Mouse (Mus musculus): ENCODE data around the gene Tpm1. TPM values are rescaled to one million over a fixed set of nuclear protein-coding genes. Genes with fewer than 3 reads are reported as not detected.

The Tpm1 gene
- polyA plus RNA-seq, 1 experiment from 2014 or later: 818 TPM

DNA sequence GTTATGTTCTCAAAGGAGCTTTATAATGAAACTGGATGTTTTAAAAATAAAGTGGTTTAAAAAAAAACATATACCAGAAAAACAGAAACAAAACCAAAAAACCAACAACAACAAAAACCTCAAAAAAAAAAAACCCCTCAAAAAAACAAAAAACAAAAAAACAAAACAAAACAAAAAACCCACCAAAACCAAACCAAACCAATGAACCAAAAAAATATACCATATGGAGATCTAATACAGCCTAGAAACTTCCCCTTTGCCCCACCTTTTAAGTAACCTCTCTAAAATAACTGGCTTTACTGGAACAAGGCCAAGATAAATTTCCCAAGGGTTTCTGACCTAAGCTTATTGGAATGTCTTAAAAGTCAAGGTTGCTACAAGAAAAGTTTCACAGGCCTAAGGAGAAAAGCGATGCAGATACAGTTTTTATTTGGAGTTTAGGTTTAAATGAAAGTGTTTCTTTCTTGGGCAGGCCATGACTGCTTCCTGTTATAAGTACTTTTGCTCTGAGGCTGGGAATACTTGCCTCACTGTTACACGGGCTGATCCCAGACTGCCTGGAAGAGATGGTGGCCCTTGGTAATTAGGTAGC, 12.6 kb downstream of the Tpm1 start:
- H3K36me3 ChIP-seq: peaks cover 92% of the 10 kb centered on the region
- peaks cover 40% of the 10 kb centered on the region for H3K4me1 ChIP-seq
- H3K4me3 ChIP-seq: no peak overlapping the region
- peaks cover 8% of the 10 kb centered on the region for H3K9me3 ChIP-seq
- H3K27me3 ChIP-seq: no peaks in the 10 kb centered on the region
- H3K9ac ChIP-seq: no peak overlapping the region
- 44% methylated on average over 2 of the region's 2 CpGs for WGBS
- no peak overlapping the region for H3K4me2 ChIP-seq
- H3K27ac ChIP-seq: peak overlapping the region; percentile 57; the same call in 1 of the 2 replicates
- no peak for ATAC-seq (ENCODE audit: insufficient number of reproducible peaks, insufficient read depth, low FRiP score, low TSS enrichment, low read depth)

DNA sequence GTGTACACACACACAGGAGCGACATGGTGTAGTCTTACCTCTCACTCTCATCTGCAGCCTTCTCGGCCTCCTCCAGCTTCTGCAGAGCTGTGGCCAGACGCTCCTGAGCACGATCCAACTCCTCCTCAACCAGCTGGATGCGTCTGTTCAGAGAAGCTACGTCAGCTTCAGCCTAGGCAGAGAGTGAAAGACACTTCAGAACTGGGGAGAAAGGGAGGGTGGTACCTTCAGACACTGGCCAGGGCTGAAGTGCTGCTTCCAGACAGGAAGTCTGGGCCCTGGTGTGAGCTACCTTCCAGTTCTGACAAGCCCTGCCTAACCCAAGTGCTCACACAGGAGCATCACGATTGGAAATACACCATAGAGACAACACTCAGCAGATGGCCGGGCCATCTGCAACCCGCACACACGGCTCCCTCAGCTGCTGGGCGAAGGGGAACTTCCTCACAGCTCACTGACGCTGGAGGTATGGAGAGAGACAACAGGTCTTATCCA, 13.2 kb downstream of the Tpm1 start:
- Histone ChIP-seq H3K4me3 (no peak overlapping the region), H3K4me2 (no peak overlapping the region), H3K9ac (no peak overlapping the region), H3K27me3 (no peaks in the 10 kb centered on the region), H3K4me1 (peaks cover 33% of the 10 kb centered on the region), H3K36me3 (peaks cover 96% of the 10 kb centered on the region), H3K27ac (peak overlapping the region; percentile 57; the same call in 1 of the 2 replicates), H3K9me3 (peaks cover 8% of the 10 kb centered on the region)
- ATAC-seq (ENCODE audit: insufficient number of reproducible peaks, insufficient read depth, low FRiP score, low TSS enrichment, low read depth): no peak
- WGBS: 91% methylated on average over 12 of the region's 12 CpGs

DNA sequence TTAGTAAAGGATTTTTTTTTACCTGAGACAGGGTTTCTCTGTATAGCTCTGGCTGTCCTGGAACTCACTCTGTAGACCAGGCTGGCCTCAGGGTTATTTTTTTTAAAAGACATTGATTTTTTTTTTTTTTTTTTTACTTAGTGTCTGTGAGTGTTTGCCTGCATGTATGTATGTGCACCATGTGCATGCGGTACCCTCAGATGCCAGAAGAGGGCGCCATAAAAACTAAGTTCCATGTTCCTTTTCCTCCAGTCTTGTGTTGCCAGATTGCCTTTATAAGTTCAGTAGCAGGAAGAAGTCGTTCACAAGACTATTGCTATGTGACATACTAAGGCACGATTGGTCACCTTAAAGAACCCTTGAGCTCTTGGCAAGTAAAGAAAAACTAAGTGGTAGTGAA, 14.5 kb downstream of the Tpm1 start:
- Histone ChIP-seq H3K27me3 (no peaks in the 10 kb centered on the region), H3K9me3 (peaks cover 8% of the 10 kb centered on the region), H3K27ac (no peak overlapping the region), H3K36me3 (peaks cover 96% of the 10 kb centered on the region), H3K9ac (no peak overlapping the region), H3K4me1 (peaks cover 20% of the 10 kb centered on the region), H3K4me3 (no peak overlapping the region), H3K4me2 (no peak overlapping the region)
- WGBS: 91% methylated on average over 4 of the region's 4 CpGs
- no peak for ATAC-seq (ENCODE audit: insufficient number of reproducible peaks, insufficient read depth, low FRiP score, low TSS enrichment, low read depth)

DNA sequence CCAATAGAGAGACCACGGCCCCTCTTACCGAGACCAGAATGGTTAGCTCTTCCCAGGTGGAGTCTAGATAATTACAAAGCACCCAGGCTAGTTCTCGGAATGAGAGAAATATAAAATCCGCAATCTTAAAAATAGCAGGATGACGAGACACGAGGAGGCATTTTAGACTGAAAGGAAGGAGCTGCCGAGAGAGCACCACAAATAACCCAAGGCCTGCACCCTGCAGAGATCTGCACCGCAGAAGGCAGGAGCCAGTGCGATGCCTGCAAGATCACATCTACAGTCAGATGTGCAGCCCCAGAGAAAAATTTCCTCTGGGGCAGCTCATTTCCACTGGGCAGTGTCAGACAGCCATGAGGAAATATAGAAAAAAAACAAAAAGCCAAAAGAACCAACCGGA, 16.2 kb downstream of the Tpm1 start:
- 97% methylated on average over 10 of the region's 10 CpGs for WGBS
- H3K4me1 ChIP-seq: peaks cover 9% of the 10 kb centered on the region
- H3K4me2 ChIP-seq: no peak overlapping the region
- no peaks in the 10 kb centered on the region for H3K27me3 ChIP-seq
- no peak overlapping the region for H3K4me3 ChIP-seq
- ATAC-seq (ENCODE audit: insufficient number of reproducible peaks, insufficient read depth, low FRiP score, low TSS enrichment, low read depth): no peak
- no peak overlapping the region for H3K9ac ChIP-seq
- peaks cover 97% of the 10 kb centered on the region for H3K36me3 ChIP-seq
- H3K27ac ChIP-seq: no peak overlapping the region
- peaks cover 8% of the 10 kb centered on the region for H3K9me3 ChIP-seq

DNA sequence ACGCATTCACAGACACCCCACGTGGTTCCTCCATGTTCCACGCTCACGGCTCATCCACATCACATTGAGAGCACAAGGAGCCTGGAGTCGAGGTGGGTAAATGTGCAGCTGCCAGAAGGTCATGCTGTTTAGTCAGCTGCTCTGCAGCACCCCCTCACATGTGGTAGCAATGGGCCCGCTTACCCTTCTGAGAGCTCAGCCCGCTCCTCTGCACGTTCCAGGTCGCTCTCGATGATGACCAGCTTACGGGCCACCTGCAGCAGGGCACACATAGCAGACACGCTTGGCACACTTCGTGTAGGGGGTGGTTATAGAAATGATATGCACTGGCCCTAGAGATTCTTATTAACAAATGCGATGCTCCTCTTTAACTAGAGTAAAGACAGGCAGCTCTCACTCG, 16.6 kb downstream of the Tpm1 start:
- no peak for ATAC-seq (ENCODE audit: insufficient number of reproducible peaks, insufficient read depth, low FRiP score, low TSS enrichment, low read depth)
- H3K4me3 ChIP-seq: no peak overlapping the region
- no peak overlapping the region for H3K27ac ChIP-seq
- no peak overlapping the region for H3K9ac ChIP-seq
- H3K27me3 ChIP-seq: no peaks in the 10 kb centered on the region
- peaks cover 96% of the 10 kb centered on the region for H3K36me3 ChIP-seq
- peaks cover 8% of the 10 kb centered on the region for H3K9me3 ChIP-seq
- no peak overlapping the region for H3K4me2 ChIP-seq
- 93% methylated on average over 15 of the region's 15 CpGs for WGBS
- peaks cover 9% of the 10 kb centered on the region for H3K4me1 ChIP-seq

DNA sequence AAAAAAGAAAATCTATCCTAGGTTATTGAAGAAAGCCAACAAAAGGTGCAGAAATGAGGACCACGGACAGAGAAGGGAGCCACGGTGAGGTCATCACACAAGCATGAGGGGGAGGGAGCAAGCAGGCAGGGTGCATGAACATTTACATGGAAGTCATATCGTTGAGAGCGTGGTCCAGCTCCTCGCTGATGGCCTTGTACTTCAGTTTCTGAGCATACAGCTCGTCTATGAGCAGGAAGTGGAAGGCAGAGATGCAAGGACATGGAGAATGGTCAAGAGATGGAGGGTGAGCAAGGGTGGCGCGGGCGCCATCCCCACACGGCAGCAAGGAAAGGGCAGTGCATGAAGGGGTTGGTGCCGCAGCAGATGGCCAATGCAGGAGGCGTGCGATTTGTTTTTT, 19.7 kb downstream of the Tpm1 start:
- H3K4me2 ChIP-seq: no peak overlapping the region
- no peaks in the 10 kb centered on the region for H3K4me1 ChIP-seq
- H3K4me3 ChIP-seq: no peak overlapping the region
- no peak overlapping the region for H3K27ac ChIP-seq
- H3K9me3 ChIP-seq: no peaks in the 10 kb centered on the region
- 91% methylated on average over 13 of the region's 13 CpGs for WGBS
- no peak for ATAC-seq (ENCODE audit: insufficient number of reproducible peaks, insufficient read depth, low FRiP score, low TSS enrichment, low read depth)
- no peaks in the 10 kb centered on the region for H3K27me3 ChIP-seq
- H3K36me3 ChIP-seq: peaks cover 95% of the 10 kb centered on the region
- H3K9ac ChIP-seq: no peak overlapping the region

DNA sequence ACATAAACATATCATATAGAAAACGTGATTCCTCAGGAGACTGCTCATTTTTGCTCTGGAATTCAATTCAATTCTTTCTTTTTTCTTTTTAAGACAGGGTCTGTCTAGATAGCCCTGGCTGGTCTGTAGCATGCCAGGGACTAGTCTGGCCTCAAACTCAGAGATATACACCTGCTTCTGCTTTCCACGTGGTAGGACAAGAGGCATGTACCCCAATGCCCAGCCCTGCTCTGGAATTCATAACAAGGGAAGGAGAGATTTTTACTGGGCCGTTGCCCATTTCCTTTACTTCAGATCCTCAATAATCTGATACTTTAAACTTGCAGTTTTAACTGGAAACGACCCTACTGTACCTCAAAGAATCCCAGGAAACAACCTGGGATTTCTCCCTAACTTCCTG, 20.3 kb downstream of the Tpm1 start:
- H3K9me3 ChIP-seq: no peaks in the 10 kb centered on the region
- peaks cover 94% of the 10 kb centered on the region for H3K36me3 ChIP-seq
- H3K27ac ChIP-seq: no peak overlapping the region
- ATAC-seq (ENCODE audit: insufficient number of reproducible peaks, insufficient read depth, low FRiP score, low TSS enrichment, low read depth): no peak
- no peaks in the 10 kb centered on the region for H3K4me1 ChIP-seq
- no peak overlapping the region for H3K9ac ChIP-seq
- H3K4me2 ChIP-seq: no peak overlapping the region
- 77% methylated on average over 4 of the region's 4 CpGs for WGBS
- H3K27me3 ChIP-seq: no peaks in the 10 kb centered on the region
- H3K4me3 ChIP-seq: no peak overlapping the region

DNA sequence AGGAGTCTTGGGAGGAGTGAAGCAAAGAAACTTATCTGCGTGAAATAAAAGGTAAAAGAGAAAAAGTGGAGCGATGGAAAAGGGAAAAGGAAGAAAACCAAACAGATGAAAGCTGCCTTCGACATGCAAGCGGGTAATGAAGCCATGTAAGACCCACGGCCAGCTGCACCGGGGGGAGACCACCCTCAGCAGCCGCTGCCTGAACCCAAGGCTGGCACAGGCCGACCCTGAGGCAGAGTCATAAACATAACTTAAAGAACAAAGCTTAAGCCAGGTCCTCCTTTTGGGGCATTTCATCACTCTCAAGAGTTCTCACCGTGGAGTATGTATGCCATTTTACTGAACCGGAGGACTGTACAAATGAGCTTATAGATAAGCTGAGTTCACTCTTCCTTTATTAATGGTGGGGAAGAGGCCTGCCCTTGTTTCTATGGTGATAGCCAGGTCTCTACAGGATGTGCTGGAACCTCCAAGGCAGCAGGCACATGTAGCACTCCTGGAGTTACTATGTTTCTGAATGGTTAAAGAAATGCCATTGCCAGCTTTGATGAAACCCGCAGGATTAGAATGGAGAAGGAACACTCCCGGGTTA, 21.0 kb downstream of the Tpm1 start:
- whole genome bisulfite sequencing: 90% methylated on average over 12 of the region's 12 CpGs
- Histone ChIP-seq H3K27ac (no peak overlapping the region), H3K36me3 (peaks cover 94% of the 10 kb centered on the region), H3K4me2 (no peak overlapping the region), H3K9me3 (no peaks in the 10 kb centered on the region), H3K9ac (no peak overlapping the region), H3K27me3 (no peaks in the 10 kb centered on the region), H3K4me1 (peaks cover 4% of the 10 kb centered on the region; the same call in 1 of the 2 replicates), H3K4me3 (no peak overlapping the region)
- no peak for ATAC-seq (ENCODE audit: insufficient number of reproducible peaks, insufficient read depth, low FRiP score, low TSS enrichment, low read depth)

DNA sequence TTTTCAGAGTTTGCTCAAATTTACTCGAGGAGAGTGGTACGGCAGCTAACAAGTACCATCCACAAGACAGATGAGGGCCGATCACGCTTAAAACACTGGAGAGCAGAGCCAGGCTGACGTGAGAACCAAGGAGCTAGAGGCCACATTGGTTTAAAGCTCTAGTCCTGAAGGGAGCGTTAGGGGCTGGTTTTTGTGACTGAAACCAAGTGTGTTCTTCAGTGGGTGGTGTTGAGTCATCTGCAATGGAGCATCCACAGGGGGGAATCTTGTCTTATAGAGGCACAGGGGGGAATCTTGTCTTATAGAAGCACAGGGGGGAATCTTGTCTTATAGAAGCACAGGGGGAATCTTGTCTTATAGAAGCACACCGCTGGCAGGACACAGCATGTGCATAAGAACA, 22.3 kb downstream of the Tpm1 start:
- Histone ChIP-seq H3K9ac (no peak overlapping the region; the same call in 1 of the 2 replicates), H3K27ac (peak overlapping the region; percentile 33; the same call in 1 of the 2 replicates), H3K27me3 (no peaks in the 10 kb centered on the region), H3K4me3 (no peak overlapping the region), H3K36me3 (peaks cover 94% of the 10 kb centered on the region), H3K4me1 (peaks cover 9% of the 10 kb centered on the region; the same call in 1 of the 2 replicates), H3K4me2 (no peak overlapping the region), H3K9me3 (no peaks in the 10 kb centered on the region)
- 81% methylated on average over 7 of the region's 7 CpGs for WGBS
- ATAC-seq (ENCODE audit: insufficient number of reproducible peaks, insufficient read depth, low FRiP score, low TSS enrichment, low read depth): no peak

DNA sequence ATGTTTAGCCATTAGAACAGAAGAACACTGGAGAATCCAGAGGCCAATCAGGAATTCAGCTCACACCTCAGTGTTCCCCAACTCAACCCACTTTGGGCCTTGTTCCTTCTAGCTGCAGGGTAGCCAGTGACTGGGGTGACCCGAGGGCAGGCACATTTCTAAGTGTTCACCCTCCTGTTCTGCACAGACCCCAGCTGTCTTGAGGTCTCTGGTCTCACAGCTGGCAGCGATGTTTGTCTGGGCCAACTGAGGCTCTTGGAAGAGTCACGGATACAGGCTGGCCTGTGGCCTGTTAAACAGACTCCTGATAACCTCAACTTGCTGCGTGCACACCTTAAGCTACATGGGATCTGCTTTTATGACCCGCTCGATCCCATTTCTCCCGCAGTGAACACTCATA, 23.1 kb downstream of the Tpm1 start:
- Histone ChIP-seq H3K9ac (no peak overlapping the region), H3K27ac (peak overlapping the region; percentile 7; the same call in 1 of the 2 replicates), H3K27me3 (no peaks in the 10 kb centered on the region), H3K4me2 (no peak overlapping the region), H3K4me3 (no peak overlapping the region), H3K4me1 (peaks cover 9% of the 10 kb centered on the region; the same call in 1 of the 2 replicates), H3K36me3 (peaks cover 94% of the 10 kb centered on the region), H3K9me3 (no peaks in the 10 kb centered on the region)
- WGBS: 93% methylated on average over 7 of the region's 7 CpGs
- ATAC-seq (ENCODE audit: insufficient number of reproducible peaks, insufficient read depth, low FRiP score, low TSS enrichment, low read depth): no peak

DNA sequence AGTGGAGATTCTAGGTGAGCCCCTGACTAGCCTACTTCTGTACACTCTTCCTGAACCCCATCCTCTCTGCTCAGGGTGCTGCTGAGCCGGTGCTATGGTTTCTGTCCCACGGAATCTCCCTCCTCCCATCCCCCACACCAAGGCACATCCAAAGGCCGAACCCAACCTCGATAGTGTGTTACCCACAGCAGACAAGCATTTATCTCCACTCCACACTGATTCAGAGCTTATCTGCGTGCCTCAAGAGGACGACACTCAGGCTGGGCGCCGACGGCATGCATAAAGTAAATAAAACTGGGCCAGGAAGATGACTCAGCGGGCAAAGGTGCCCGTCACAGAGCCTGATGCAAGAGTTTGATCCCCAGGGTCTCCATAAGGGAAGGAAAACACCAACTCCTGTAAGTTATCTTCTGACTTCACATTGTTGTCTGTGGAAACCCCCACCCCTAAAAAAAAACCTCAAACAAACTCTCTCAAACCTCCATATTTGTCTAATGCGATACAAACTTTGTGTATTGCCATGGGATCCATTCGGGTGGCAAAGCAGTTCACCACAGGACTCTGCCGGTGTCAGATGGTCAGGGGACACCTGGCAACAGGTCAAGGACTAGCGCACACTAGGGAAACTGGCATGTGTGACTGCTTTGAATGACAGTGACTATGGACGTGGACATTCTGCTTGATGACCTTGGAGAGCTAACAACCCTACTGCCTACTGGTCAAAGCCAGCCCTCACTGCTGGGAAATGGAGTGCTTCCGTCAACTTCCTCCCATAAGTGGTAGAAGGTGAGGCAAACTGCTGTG, 24.1 kb downstream of the Tpm1 start:
- H3K27me3 ChIP-seq: no peaks in the 10 kb centered on the region
- no peak overlapping the region for H3K4me3 ChIP-seq
- H3K9ac ChIP-seq: no peak overlapping the region
- H3K4me1 ChIP-seq: peaks cover 9% of the 10 kb centered on the region; the same call in 1 of the 2 replicates
- WGBS: 90% methylated on average over 17 of the region's 17 CpGs
- H3K4me2 ChIP-seq: no peak overlapping the region
- no peak for ATAC-seq (ENCODE audit: insufficient number of reproducible peaks, insufficient read depth, low FRiP score, low TSS enrichment, low read depth)
- peaks cover 91% of the 10 kb centered on the region for H3K36me3 ChIP-seq
- no peaks in the 10 kb centered on the region for H3K9me3 ChIP-seq
- H3K27ac ChIP-seq: no peak overlapping the region
